Mouse (Mus musculus) splenic B cell, adult 2 months (primary cell): ENCODE data around the gene Tlk2.

ENCODE experiments used
- DNase-seq: peaks from one replicate; pipeline ENCODE4 v3.0.0-alpha.2; 2011; ENCODE audit warnings: low read depth, low spot score
- H3K27me3 ChIP-seq: 2 replicates; pipeline ENCODE4 v1.6.1; 2012; ENCODE audit warnings: mild to moderate bottlenecking, low read length, moderate library complexity, mixed read lengths; ENCODE audit not compliant: control insufficient read depth, poor library complexity, insufficient read depth, severe bottlenecking
- H3K36me3 ChIP-seq: 2 replicates; pipeline ENCODE4 v1.6.1; 2012; ENCODE audit warnings: mild to moderate bottlenecking, low read length, moderate library complexity, mixed read lengths; ENCODE audit not compliant: control insufficient read depth, poor library complexity, insufficient read depth, severe bottlenecking

Tlk2 gene

DNA sequence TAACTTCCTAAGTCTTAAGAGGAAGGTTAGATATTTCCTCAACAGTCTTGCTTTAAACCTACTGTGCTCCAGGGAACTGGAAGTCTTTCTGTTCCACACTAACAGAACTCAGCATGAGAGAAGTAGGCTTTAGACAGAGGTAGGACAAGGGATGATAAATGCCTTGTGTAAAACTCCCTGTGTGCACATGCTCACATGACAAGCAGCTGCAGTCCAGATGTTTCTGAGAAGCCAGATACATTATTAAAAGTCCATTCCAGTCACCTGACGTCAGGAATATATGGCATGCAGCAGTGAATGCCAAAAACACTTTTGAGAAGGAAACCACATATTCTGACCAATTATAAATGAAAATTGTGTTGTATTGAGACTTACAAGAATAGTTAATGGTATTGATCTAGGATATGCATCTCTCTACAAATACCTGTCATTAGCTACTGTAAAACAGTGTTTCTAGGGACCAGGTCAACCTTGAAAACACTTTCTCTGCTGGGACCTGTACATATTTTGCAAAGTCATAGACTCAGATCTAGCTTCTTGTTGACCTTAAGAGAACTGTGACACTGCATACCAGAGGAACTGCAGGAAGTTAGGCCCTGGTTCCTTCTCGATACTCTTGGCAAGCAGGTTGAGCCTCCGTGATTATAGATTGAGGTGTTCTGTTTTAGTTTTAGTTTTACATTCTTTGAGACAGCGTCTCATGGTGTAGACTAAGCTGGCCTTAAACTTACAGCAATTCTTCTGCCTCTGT, 83.2 kb downstream of the Tlk2 start:
- no peak for DNase-seq
- H3K27me3 ChIP-seq, result no peaks in the 10 kb centered on the region
- H3K36me3 ChIP-seq, result peaks cover 10% of the 10 kb centered on the region

- no peak for DNase-seq
Observed at GRCm38 (mm10) chr11:105264506-105264905, 85.9 kb downstream of the Tlk2 start.

GRCm38 (mm10) chr11:105264988-105265387, 86.4 kb downstream of the Tlk2 start:
- Histone ChIP-seq H3K27me3 (no peaks in the 10 kb centered on the region), H3K36me3 (peaks cover 9% of the 10 kb centered on the region)
- DNase-seq, result no peak

More at GRCm38 (mm10) chr11:105264506-105264905, 85.9 kb downstream of the Tlk2 start:
- no peaks in the 10 kb centered on the region for H3K27me3 ChIP-seq
- peaks cover 12% of the 10 kb centered on the region for H3K36me3 ChIP-seq

DNA sequence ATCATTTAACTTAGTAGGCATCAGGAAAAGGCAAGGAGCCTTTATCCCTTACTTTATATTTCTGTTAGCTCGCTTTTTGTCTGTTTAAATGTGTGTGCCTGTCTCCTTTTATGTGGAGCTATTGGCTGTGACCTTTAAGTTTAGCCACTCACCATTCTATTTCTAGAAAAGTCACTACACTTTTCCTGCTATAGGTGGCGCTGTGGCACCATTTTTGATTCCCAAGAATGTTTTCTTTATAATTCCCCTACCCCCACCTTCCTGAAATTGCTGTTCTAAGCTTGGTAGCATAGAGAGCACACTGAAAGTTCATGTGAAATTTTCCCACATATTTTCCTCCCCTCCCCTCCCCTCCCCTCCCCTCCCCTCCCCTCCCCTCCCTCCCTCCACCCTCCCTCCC, 91.5 kb downstream of the Tlk2 start:
- Histone ChIP-seq H3K27me3 (no peaks in the 10 kb centered on the region), H3K36me3 (peaks cover 5% of the 10 kb centered on the region; the same call in 1 of the 2 replicates)
- peak; percentile 58 for DNase-seq

DNA sequence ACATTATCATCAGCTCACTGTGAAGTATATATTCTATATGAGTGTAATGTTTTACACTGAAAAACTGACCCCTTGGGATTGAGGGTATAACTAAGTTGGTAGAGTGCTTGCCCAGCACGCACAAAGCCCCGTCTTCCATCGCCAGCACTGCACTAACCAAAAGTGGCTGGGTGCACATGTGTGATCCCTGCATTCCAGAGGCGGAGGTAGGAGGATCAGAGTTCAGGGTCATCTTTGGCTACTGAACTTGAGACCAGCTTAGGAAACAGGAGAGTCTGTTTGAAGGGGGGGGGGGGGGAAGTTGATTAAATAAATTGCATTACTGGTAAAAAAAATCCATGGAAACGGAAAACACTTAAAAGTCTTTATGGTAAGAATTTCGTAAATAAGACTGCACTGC, 101.8 kb downstream of the Tlk2 start:
- DNase-seq, result no peak
- H3K27me3 ChIP-seq, result no peaks in the 10 kb centered on the region
- peaks cover 9% of the 10 kb centered on the region; the same call in 1 of the 2 replicates for H3K36me3 ChIP-seq

DNA sequence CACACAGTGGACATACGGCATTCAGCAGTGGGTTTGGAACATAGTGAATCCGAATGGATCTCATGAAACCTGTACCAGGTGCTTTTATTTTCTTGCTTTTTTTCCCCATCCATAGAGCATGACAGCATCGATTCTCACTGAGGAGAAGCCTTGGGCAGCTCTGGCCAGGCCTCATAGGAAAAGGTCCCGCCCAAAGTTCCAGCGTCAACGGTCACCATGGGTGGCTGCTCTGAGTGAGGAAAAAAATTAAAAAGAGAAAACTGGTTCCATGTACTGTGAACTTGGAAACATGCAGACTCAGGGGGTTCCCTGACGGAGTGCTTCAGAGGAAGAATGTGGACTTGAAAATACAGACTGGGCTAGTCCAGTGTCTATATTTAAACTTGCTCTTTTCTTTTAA, 102.7 kb downstream of the Tlk2 start:
- DNase-seq, result no peak
- Histone ChIP-seq H3K27me3 (no peaks in the 10 kb centered on the region), H3K36me3 (0 out of 2 replicates have a peak, but pooled peaks cover 4% of the 10 kb centered on the region)

- DNase-seq, result no peak
- 0 out of 2 replicates have a peak, but pooled peaks cover 4% of the 10 kb centered on the region for H3K36me3 ChIP-seq
Observed at GRCm38 (mm10) chr11:105281763-105282459, 103.3 kb downstream of the Tlk2 start.

GRCm38 (mm10) chr11:105282460-105282859, 103.9 kb downstream of the Tlk2 start:
- H3K36me3 ChIP-seq, result 0 out of 2 replicates have a peak, but pooled peaks cover 4% of the 10 kb centered on the region
- no peak for DNase-seq

More at GRCm38 (mm10) chr11:105281763-105282459, 103.3 kb downstream of the Tlk2 start:
- H3K27me3 ChIP-seq, result no peaks in the 10 kb centered on the region

GRCm38 (mm10) chr11:105283016-105283415, 104.4 kb downstream of the Tlk2 start:
- no peak for DNase-seq

More at GRCm38 (mm10) chr11:105282460-105282859, 103.9 kb downstream of the Tlk2 start:
- H3K27me3 ChIP-seq, result no peaks in the 10 kb centered on the region

DNA sequence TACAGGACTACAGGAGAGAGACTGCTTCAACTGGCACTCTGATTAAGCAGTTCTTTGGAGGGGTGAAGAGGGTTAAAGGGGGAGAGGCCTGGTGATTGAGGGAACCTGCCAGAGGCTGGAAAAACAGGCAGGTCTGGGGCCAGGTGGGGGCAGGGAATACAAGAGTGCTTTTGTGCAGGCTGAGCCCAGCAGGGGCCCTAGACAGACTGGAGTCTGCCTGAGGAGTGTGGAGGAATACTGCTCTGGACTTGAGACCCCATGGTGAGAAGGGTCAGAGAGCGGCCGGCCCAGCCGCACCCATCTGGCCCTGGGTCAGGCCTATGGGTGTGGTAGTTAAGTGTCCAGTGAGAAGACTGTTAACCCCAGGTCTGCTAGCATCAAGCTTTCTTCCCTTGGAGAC, 107.1 kb downstream of the Tlk2 start:
- no peak for DNase-seq
- Histone ChIP-seq H3K27me3 (no peaks in the 10 kb centered on the region), H3K36me3 (no peaks in the 10 kb centered on the region)

More at GRCm38 (mm10) chr11:105283016-105283415, 104.4 kb downstream of the Tlk2 start:
- Histone ChIP-seq H3K27me3 (no peaks in the 10 kb centered on the region), H3K36me3 (0 out of 2 replicates have a peak, but pooled peaks cover 4% of the 10 kb centered on the region)

- Histone ChIP-seq H3K27me3 (no peaks in the 10 kb centered on the region), H3K36me3 (no peaks in the 10 kb centered on the region)
- DNase-seq, result no peak
Observed at GRCm38 (mm10) chr11:105289403-105289802, 110.8 kb downstream of the Tlk2 start.

GRCm38 (mm10) chr11:105291681-105292123, 113.1 kb downstream of the Tlk2 start:
- Histone ChIP-seq H3K36me3 (no peaks in the 10 kb centered on the region), H3K27me3 (no peaks in the 10 kb centered on the region)
- no peak for DNase-seq

DNA sequence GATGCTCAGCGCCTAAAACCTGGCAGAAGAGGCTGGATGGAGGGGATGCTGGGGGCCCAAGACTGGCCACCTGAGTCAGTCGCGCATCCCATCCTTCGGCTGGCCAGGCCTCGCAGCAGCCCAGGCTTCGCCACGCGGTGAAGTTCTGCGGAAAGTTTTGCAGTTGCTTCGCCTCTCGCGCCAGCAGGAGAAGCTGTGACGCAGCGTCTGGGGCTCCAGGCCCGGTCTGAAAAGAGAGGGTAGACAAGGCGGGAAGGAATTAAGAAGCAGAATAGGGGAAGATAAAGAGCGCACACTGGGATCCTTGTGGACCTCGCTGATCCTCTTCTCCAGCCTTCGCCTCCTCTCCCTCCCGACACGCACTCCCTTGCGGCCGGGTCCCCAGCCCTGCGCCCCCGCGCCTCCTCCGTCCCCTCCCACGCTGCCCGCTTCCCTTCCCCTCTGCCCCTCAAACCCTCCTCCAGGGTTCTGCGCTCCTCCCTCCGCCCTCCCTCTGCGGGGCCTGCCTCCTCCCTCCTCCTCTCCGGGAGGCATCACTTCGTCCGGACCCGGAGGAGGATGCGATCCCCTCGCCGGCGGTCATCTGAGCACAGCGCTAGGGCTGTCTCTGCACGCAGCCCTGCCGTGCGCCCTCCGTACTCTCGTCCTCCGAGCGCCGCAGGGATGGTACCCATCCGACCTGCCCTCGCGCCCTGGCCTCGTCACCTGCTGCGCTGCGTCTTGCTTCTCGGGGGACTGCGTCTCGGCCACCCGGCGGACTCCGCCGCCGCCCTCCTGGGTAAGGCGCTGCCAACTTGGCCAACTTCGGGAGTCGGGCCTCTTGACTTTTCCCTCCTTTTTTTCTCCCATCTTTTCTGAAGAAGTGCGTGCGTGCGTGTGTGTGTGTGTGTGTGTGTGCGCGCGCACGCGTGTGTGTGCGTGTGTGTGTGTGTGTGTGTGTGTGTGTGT, 113.8 kb downstream of the Tlk2 start, which contains the start of gene Mrc2:
TSS of gene Mrc2 (plus strand) at position 520 of the 948 bp plus-strand sequence.
- Histone ChIP-seq H3K27me3 (no peaks in the 10 kb centered on the region), H3K36me3 (no peaks in the 10 kb centered on the region)
- no peak for DNase-seq

- no peaks in the 10 kb centered on the region for H3K27me3 ChIP-seq
- no peak for DNase-seq
- H3K36me3 ChIP-seq, result no peaks in the 10 kb centered on the region
Observed at GRCm38 (mm10) chr11:105293101-105293581, 114.5 kb downstream of the Tlk2 start.
